Mouse (Mus musculus): ENCODE results near the gene Mfap2. TPM values are rescaled to one million over a fixed set of nuclear protein-coding genes. Genes with fewer than 3 reads are reported as not detected.

Mfap2 gene
- total RNA-seq (2023), result not detected

DNA sequence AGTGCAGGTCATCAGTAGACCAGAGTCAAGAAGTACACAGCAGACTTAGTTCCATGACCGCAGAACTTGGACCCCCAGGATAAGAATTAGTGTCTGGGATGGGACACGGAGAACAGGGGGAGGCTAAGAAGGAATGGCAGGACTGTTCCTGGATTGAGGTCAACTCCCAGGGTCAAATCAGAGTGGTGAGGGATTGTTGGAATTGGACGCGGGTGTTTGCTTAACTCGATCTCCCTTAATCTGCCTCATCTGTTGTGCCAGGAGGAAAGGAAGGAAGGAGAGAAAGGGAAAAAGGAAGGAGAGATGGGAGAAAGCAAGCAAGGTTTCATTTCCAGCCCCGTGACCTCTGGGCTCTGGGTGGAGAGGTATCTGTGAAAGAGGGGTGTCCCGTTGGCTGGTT, at the start of gene Mfap2:
Gene Mfap2 (plus strand): TSS at position 301 of the 400 bp plus-strand sequence.

DNA sequence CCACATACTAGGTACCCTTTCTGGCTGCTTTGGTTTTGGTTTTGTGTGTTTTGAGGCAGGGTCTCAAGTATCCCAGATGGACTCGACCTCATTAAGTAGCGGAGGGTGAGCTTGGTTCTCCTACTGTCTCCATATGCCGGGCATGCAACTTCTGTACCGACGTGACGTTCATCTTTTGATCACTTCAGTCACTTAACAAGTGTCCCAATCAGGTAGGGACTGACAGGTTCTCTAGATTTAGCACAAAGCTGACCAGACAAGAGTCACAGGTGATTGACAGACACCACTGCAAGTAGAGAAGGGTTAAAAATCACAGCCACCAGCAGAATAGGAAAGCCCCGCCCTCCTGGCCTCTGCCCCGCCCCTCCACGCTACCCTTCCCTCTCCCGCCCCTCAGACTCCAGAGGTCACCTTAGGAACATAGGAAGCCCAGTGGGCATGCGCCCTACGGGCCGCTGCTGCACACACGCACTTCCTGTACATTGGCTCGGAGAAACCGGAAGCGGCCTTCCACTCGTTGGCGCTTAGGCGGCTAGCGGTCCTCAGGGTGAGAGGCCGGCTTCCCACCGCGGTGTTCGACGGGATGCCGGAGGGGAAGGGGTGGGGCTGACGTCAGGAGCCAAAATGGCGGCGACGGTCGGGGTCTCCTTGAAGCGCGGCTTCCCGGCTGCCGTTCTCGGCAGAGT, 49.3 kb upstream of the Mfap2 start, which contains the start of gene Sdhb:
Gene Sdhb (plus strand): TSS at position 423 of the 686 bp plus-strand sequence.

DNA sequence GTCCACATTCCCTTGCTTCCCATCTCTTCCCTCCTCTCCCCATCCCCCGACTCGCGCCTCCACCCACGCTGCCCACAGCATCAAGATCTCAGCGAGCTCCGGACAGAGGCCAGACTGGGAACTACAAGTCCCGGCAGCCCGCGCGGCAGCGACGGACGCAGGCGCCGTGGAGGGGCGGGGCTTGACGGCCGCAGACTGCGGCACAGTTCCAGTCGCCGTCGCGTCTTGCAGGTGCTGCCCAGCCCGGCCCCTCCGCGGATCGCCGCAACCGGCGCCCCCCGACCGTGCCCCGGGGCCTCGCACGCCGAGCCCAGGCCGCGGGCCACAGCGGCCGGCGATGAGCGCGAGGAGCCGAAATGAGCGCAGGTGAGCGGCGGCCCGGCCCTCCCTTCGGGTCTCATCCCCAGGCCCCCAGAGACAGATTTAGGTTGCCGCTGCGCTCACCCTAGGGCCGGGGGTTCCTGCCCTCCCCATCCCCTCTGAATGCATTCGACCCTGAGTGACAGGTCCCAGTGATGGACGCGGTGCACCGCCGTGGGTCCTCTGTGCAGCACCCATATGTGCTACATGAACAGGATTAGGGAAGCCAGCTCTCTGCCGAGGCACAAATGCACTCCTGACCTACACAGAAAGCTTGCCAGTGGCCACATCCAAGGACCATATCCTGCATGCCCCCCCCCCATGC, 23.4 kb upstream of the Mfap2 start, which contains the start of gene Atp13a2:
Gene Atp13a2 (plus strand): TSS at position 163 of the 685 bp plus-strand sequence.

DNA sequence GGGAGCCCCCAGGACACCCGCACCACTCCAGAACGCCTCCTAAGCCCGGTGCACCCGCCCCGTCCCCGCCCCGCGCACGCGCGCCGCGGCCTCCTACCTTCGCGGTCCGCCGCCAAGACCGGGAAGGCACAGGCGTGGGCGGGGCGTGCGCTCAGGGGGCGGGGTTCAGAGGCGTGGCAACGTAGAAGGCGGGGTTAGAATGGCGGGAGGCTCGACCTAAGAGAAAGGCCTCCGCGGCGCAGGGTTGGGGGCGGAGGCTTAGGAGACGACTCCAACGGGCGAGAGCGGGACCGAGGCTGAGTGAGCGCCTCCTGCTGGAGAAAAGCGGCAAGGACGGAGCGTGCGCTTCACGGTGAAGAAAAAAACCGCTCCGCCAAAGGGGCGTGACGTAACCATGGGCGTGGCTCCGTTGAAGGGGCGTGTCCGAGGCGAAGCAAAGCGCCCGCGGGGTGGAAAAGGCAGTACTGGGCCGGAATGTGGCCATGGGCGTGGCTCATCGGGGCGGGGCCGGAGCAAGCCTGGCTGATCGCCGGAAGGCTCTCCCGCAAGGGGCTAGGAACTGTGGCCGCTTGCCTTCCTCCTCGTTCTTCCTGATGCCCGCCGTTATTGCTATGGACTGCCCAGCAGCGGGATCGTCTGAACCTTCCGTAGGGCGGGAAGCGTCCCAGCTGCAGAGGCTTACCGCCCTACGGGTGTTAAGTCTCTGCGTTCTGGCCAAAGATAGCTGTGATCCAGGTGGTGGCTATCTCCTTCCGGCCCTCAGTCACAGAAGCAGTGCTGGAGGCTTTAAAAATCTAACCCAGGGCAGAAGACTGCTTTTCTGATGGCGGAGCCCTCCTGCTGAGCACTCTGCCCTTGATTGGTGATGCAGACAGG, 50.4 kb downstream of the Mfap2 start, which contains the start of gene Crocc:
Gene Crocc (minus strand): TSS at position 125 of the 876 bp plus-strand sequence.

Other genes starting within 250 kb of the Mfap2 start
- 0.82 TPM for gene Padi4, start 236.2 kb upstream of the Mfap2 start, total RNA-seq (2023)
- 2.2 TPM for gene Padi3, start 199.8 kb upstream of the Mfap2 start, total RNA-seq (2023)
- gene Padi1, start 164.6 kb upstream of the Mfap2 start, total RNA-seq (2023), result 1.2 TPM
- gene Padi2, start 104.1 kb upstream of the Mfap2 start, total RNA-seq (2023), result 22.4 TPM
- 81.5 TPM for gene Sdhb, start 49.2 kb upstream of the Mfap2 start, total RNA-seq (2023)
- gene Atp13a2, start 23.5 kb upstream of the Mfap2 start, total RNA-seq (2023), result 26.3 TPM
- 12.5 TPM for gene Crocc, start 50.1 kb downstream of the Mfap2 start, total RNA-seq (2023)
- gene Necap2, start 67.9 kb downstream of the Mfap2 start, total RNA-seq (2023), result 92.1 TPM
- not detected for gene Spata21, start 77.9 kb downstream of the Mfap2 start, total RNA-seq (2023)
- 115 TPM for gene Szrd1, start 129.4 kb downstream of the Mfap2 start, total RNA-seq (2023)
- 20.2 TPM for gene Fbxo42, start 137.5 kb downstream of the Mfap2 start, total RNA-seq (2023)
- gene Rsg1, start 203.5 kb downstream of the Mfap2 start, total RNA-seq (2023), result 2.6 TPM
- gene Arhgef19, start 229.1 kb downstream of the Mfap2 start, total RNA-seq (2023), result not detected